Mouse (Mus musculus) CH12.LX (cell line): Measurements from ENCODE around the gene Tmem37. TPM values are rescaled to one million over a fixed set of nuclear protein-coding genes. Genes with fewer than 3 reads are reported as not detected.

Experiments
- DNase-seq: peaks from one replicate; pipeline ENCODE4 v3.0.0-alpha.2; 2013; ENCODE audit errors: extremely low read depth
- H3K27ac ChIP-seq: 2 replicates; pipeline ENCODE4 v1.5.1; 2012; ENCODE audit warnings: low read depth, mild to moderate bottlenecking, control low read depth, moderate library complexity; ENCODE audit not compliant: insufficient read depth
- H3K27me3 ChIP-seq: replicated peaks from 2 replicates; pipeline ENCODE3; 2012; ENCODE audit warnings: inconsistent platforms
- H3K36me3 ChIP-seq, 2 experiments: replicated peaks in 1 of 2; 2 replicates each; pipeline versions ENCODE3 to v1.6.1; 2012; ENCODE audit warnings: inconsistent platforms in 1 of 2, low read length in 1 of 2, mild to moderate bottlenecking in 1 of 2, mixed read lengths in 1 of 2, moderate library complexity in 1 of 2; ENCODE audit not compliant: control insufficient read depth in 1 of 2, insufficient read depth in 1 of 2
- H3K4me1 ChIP-seq, 2 experiments: 2 replicates each; pipeline ENCODE4 v1.6.1; 2012; ENCODE audit warnings: inconsistent platforms in 1 of 2, moderate library complexity in 1 of 2; ENCODE audit not compliant: insufficient read depth in 2 of 2, control insufficient read depth in 1 of 2
- H3K4me2 ChIP-seq: 2 replicates; pipeline ENCODE4 v1.6.1; 2012; ENCODE audit warnings: low read depth, mild to moderate bottlenecking, control low read depth; ENCODE audit not compliant: poor library complexity, insufficient read depth, severe bottlenecking
- H3K4me3 ChIP-seq, 3 experiments: fragments of 150-350 bp in 1 of 3; sonication (generic) in 1 of 3; replicated peaks in 1 of 3; 2 replicates each; pipeline versions ENCODE3 to v1.5.1; 2011 to 2012; ENCODE audit warnings: low read depth in 2 of 3, low read length in 2 of 3, mild to moderate bottlenecking in 2 of 3, moderate library complexity in 2 of 3, control low read depth in 1 of 3, improper control_type of control experiment in 1 of 3, inconsistent platforms in 1 of 3, mixed read lengths in 1 of 3; ENCODE audit not compliant: poor library complexity in 1 of 3
- H3K79me2 ChIP-seq: replicated peaks from 2 replicates; pipeline ENCODE4 v1.6.1; 2012; ENCODE audit warnings: mild to moderate bottlenecking, moderate library complexity; ENCODE audit not compliant: control insufficient read depth, poor library complexity, insufficient read depth, severe bottlenecking; ENCODE audit errors: extremely low read depth
- H3K9ac ChIP-seq: 2 replicates; pipeline ENCODE4 v1.6.1; 2012; ENCODE audit warnings: low read depth, mild to moderate bottlenecking, control low read depth, moderate library complexity; ENCODE audit not compliant: insufficient read depth
- H3K9me3 ChIP-seq: replicated peaks from 2 replicates; pipeline ENCODE3; 2012; ENCODE audit warnings: low read length, inconsistent platforms, mixed read lengths
- BHLHE40 ChIP-seq: IDR thresholded peaks from 2 replicates; pipeline ENCODE4 v1.6.1; 2011; ENCODE audit warnings: mild to moderate bottlenecking, low read depth, low read length, improper control_type of control experiment
- CHD1 ChIP-seq: IDR thresholded peaks from 2 replicates; pipeline ENCODE4 v1.6.1; 2012; ENCODE audit warnings: low read depth, low read length, improper control_type of control experiment, inconsistent platforms
- CTCF ChIP-seq, 2 experiments: IDR thresholded peaks in 1 of 2; conservative IDR thresholded peaks in 1 of 2; 2 replicates each; pipeline ENCODE4 v1.5.1; 2011 to 2012; ENCODE audit warnings: low read depth in 2 of 2, low read length in 2 of 2, improper control_type of control experiment in 1 of 2, inconsistent platforms in 1 of 2, mild to moderate bottlenecking in 1 of 2, moderate library complexity in 1 of 2
- ELF1 ChIP-seq: IDR thresholded peaks from 2 replicates; pipeline ENCODE4 v1.6.1; 2014; ENCODE audit warnings: low read depth, mild to moderate bottlenecking, inconsistent platforms, low read length, improper control_type of control experiment
- EP300 ChIP-seq: IDR thresholded peaks from 2 replicates; pipeline ENCODE4 v1.6.1; 2011; ENCODE audit warnings: low read length, improper control_type of control experiment
- HCFC1 ChIP-seq: IDR thresholded peaks from 2 replicates; pipeline ENCODE4 v1.6.1; 2012; ENCODE audit warnings: low read depth, mild to moderate bottlenecking, inconsistent platforms, low read length, improper control_type of control experiment
- JUND ChIP-seq: conservative IDR thresholded peaks from 2 replicates; pipeline ENCODE4 v1.6.1; 2011; ENCODE audit warnings: low read depth, low read length, improper control_type of control experiment
- MAFK ChIP-seq: IDR thresholded peaks from 2 replicates; pipeline ENCODE4 v1.6.1; 2011; ENCODE audit warnings: low read length, improper control_type of control experiment; ENCODE audit not compliant: insufficient replicate concordance
- MAX ChIP-seq: IDR thresholded peaks from 2 replicates; pipeline ENCODE4 v1.6.1; 2011; ENCODE audit warnings: low read length, improper control_type of control experiment
- MEF2A ChIP-seq: IDR thresholded peaks from 2 replicates; pipeline ENCODE4 v1.6.1; 2014; ENCODE audit warnings: low read depth, mild to moderate bottlenecking, inconsistent platforms, low read length, improper control_type of control experiment, borderline replicate concordance
- NRF1 ChIP-seq: IDR thresholded peaks from 2 replicates; pipeline ENCODE4 v1.6.1; 2014; ENCODE audit warnings: low read depth, mild to moderate bottlenecking, inconsistent platforms, low read length, improper control_type of control experiment, moderate library complexity
- POLR2AphosphoS2 ChIP-seq: IDR thresholded peaks from 2 replicates; pipeline ENCODE4 v1.6.1; 2011; ENCODE audit warnings: low read depth, low read length, improper control_type of control experiment
- RAD21 ChIP-seq: IDR thresholded peaks from 2 replicates; pipeline ENCODE4 v1.6.1; 2011; ENCODE audit warnings: low read depth, mild to moderate bottlenecking, low read length, improper control_type of control experiment, moderate library complexity
- SIN3A ChIP-seq: IDR thresholded peaks from 2 replicates; pipeline ENCODE4 v1.6.1; 2012; ENCODE audit warnings: low read length, improper control_type of control experiment, inconsistent platforms
- SMC3 ChIP-seq: IDR thresholded peaks from 2 replicates; pipeline ENCODE4 v1.6.1; 2011; ENCODE audit warnings: low read depth, low read length, improper control_type of control experiment
- TCF12 ChIP-seq: IDR thresholded peaks from 2 replicates; pipeline ENCODE4 v1.6.1; 2014; ENCODE audit warnings: low read depth, mild to moderate bottlenecking, inconsistent platforms, low read length, improper control_type of control experiment
- UBTF ChIP-seq: IDR thresholded peaks from 2 replicates; pipeline ENCODE4 v1.6.1; 2012; ENCODE audit warnings: low read depth, mild to moderate bottlenecking, inconsistent platforms, low read length, improper control_type of control experiment, moderate library complexity
- USF2 ChIP-seq: conservative IDR thresholded peaks from 2 replicates; pipeline ENCODE4 v1.6.1; 2011; ENCODE audit warnings: low read depth, low read length, improper control_type of control experiment
- dilution Hi-C: fragments of 300-500 bp; cut with MboI; formaldehyde crosslinking; loops from 2 replicates; pipeline ENCODE4 v1.14.3; 2020; ENCODE audit warnings: low sequenced_read_pairs; ENCODE audit not compliant: extremely low pct_unique_long_range_greater_than_20kb, extremely low pct_ligation_motif_present
- in situ Hi-C: fragments of 300-500 bp; cut with MboI; formaldehyde crosslinking; loops from 3 replicates; pipeline ENCODE4 v1.14.3; 2019; ENCODE audit warnings: low sequenced_read_pairs, low pct_ligation_motif_present, low pct_unique_long_range_greater_than_20kb, mixed read lengths
- polyA plus RNA-seq: library from polyadenylated mRNA; unstranded; fragments of >175 nt; gene quantifications from 2 replicates; pipeline ENCODE4 v1.2.1, GENCODE M21; 2012; ENCODE audit warnings: low read depth; ENCODE audit not compliant: insufficient read length
- total RNA-seq, 2 experiments: library from RNA; depleted of rRNA; stranded (reverse); fragments of 300-350 nt in 1 of 2; fragments of >200 nt in 1 of 2; gene quantifications; 2 replicates each; pipeline ENCODE4 v1.2.3; 2012 to 2014

The Tmem37 gene
- total and polyA plus RNA-seq, 3 experiments = not detected

DNA sequence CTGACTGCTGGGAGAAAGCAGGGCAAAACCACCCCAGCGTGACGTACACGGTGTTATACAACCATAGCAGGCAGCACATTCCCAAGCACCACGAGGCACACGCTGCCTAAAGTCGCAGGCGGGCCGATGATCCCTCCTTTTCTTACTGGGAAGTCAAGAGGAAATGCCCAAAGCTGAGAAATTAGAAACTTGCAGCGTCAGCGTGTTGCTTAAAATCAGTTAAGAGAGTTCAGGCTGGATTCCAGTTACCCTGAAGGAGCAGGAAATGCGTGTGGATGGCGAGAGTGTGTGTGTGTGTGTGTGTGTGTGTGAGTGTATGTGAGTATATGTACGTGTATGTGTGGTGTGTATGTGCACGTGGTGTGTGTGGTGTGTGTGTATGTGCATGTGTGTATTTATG, 16.8 kb downstream of the Tmem37 start:
- no peaks in the 10 kb centered on the region for H3K27me3 ChIP-seq
- in situ Hi-C loops (no loop called here), dilution Hi-C loops (no loop called here)
- no peak for DNase-seq
- no peak overlapping the region for H3K4me2 ChIP-seq
- H3K4me1 ChIP-seq = peaks cover 0 to 11% of the 10 kb centered on the region in 2 experiments; a peak in 2 of 4 replicates
- TF ChIP-seq UBTF = no peak
- no peak for TF ChIP-seq BHLHE40
- no peak for TF ChIP-seq CHD1
- TF ChIP-seq POLR2AphosphoS2 = no peak
- TF ChIP-seq TCF12 = no peak
- no peak for TF ChIP-seq CTCF (conservative IDR thresholded peaks at IDR 0.05 in 1 of 2, IDR thresholded peaks at IDR 0.05 in 1 of 2; ENCODE audit: low read depth in 2 of 2, low read length in 2 of 2)
- no peak for TF ChIP-seq USF2
- TF ChIP-seq JUND = no peak
- no peak for TF ChIP-seq SMC3
- no peak for TF ChIP-seq MAFK
- TF ChIP-seq EP300 = no peak
- TF ChIP-seq MAX = no peak
- TF ChIP-seq SIN3A = no peak
- no peak for TF ChIP-seq HCFC1
- TF ChIP-seq MEF2A = no peak
- no peaks in the 10 kb centered on the region for H3K36me3 ChIP-seq
- no peak overlapping the region for H3K9ac ChIP-seq
- no peak overlapping the region for H3K27ac ChIP-seq
- H3K9me3 ChIP-seq = no peaks in the 10 kb centered on the region
- H3K4me3 ChIP-seq = no peak overlapping the region
- H3K79me2 ChIP-seq = no peaks in the 10 kb centered on the region

DNA sequence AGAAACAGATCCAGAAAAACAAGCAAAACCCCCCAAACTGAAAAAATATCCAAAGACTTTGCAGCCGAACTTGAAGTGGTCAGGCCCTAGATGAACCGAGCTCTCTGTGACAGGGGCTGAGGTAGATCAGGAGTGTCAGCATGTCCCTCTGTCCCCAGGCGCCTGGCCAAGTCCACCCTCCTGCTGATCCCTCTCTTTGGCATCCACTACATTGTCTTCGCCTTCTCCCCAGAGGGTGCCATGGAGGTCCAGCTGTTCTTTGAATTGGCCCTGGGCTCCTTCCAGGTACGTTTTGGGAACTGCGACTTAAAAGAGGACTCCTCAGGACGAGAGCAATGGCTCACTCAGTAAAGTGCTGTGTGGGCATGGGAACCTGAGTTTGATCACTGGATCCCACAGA, 17.6 kb downstream of the Tmem37 start:
- H3K36me3 ChIP-seq = no peaks in the 10 kb centered on the region
- dilution Hi-C loops (no loop called here), in situ Hi-C loops (no loop called here)
- H3K4me1 ChIP-seq = peaks cover 0 to 13% of the 10 kb centered on the region in 2 experiments; a peak in 2 of 4 replicates
- no peak overlapping the region for H3K27ac ChIP-seq
- no peak overlapping the region for H3K4me2 ChIP-seq
- no peak overlapping the region for H3K4me3 ChIP-seq
- no peaks in the 10 kb centered on the region for H3K9me3 ChIP-seq
- no peak for DNase-seq
- H3K9ac ChIP-seq = no peak overlapping the region
- no peaks in the 10 kb centered on the region for H3K79me2 ChIP-seq
- H3K27me3 ChIP-seq = no peaks in the 10 kb centered on the region
- no peak for TF ChIP-seq USF2
- TF ChIP-seq SMC3 = no peak
- TF ChIP-seq ELF1 = no peak
- TF ChIP-seq HCFC1 = no peak
- no peak for TF ChIP-seq NRF1
- no peak for TF ChIP-seq CTCF (conservative IDR thresholded peaks at IDR 0.05 in 1 of 2, IDR thresholded peaks at IDR 0.05 in 1 of 2; ENCODE audit: low read depth in 2 of 2, low read length in 2 of 2)
- TF ChIP-seq RAD21 = no peak
